Mouse (Mus musculus) spleen, embryonic (tissue): ENCODE measurements around the gene Prmt9.

ENCODE experiments used
- CTCF ChIA-PET: fragments of 350-600 bp; sonication (Branson Sonifier 250); formaldehyde crosslinking; loops from one replicate; lab custom pipeline; 2022; lab: Charles Lee

Gene Prmt9

DNA sequence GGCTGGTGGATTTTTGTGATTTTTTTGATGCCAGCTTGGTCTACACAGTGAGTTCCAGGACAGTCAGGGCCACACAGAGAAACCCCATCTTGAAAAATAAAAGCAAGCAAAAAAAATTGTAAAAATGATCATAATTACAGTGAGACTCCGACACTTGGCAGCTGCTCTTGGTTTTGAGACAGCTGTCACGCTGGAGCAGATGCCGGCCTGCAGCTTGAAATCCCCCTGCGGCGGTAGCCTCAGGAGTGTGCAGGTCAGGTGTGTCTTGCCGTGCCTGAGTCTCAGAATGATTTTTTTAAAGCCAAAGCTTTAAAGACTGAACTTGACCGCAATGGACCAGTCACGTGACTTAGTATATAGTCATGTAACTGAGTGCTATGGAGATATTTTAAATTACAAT lies 23.1 kb upstream of the Prmt9 start:
- CTCF ChIA-PET = no interaction called here

DNA sequence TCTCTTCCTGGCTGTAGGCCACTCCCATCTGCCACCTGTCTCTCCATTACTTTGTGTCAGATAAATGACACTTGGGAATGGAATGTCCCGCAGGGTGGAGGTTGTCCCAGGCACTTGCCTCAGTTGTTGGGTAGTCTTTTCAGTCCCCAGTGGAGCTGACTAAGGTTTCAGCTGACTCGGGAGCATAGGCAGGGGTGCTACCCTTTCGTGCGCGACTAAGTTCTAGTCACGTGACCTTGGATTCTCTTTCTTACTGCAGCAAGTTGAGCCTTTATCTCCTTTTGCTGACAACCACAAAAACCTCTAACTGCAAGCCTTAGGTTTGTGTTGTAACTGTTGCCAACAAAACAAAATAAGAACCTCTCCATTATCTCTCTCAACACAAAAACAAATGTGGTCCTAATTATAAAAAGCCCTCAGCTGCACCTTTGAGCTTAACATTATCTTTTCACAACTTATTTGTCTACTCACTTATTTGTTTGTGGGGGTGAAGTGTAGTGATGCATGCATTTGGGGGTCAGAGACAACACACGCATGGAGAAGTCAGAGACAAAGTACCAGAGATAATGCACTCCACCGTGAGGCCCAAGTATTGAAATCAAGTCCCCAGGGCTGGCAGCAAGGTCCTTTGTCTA lies 14.7 kb upstream of the Prmt9 start:
- CTCF ChIA-PET = no interaction called here

DNA sequence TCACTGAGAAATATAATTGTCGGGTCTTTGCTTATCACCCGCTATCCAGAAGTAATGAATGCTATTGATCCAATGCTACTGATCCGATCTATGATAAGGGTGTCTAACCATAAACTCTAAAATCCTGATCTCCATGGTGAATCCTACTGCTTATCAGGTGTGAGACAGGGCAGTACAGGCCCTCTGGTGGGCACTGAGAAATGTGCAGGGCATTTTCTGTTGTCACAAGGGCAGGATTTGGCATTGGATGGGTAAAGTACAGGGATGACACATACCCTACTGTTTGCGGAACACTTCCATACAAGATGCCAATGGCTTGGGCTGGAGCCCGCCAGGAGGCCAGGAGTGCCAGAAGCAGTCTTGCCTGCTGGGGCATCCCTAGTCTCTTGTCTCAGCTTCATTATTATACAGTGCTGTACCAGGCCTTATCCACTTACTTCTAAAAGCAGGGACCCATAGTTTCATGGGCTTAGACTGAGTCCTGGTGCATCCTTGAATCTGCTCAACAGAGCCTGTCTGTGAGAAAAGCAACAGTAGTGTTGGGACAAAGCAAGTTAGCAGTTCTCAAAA lies 14.1 kb upstream of the Prmt9 start:
- CTCF ChIA-PET = interaction anchor here (1.1 kb wide), 1 partner anchor 115 kb away, joined by 4 read pairs; no protein-coding TSS in a partner anchor

DNA sequence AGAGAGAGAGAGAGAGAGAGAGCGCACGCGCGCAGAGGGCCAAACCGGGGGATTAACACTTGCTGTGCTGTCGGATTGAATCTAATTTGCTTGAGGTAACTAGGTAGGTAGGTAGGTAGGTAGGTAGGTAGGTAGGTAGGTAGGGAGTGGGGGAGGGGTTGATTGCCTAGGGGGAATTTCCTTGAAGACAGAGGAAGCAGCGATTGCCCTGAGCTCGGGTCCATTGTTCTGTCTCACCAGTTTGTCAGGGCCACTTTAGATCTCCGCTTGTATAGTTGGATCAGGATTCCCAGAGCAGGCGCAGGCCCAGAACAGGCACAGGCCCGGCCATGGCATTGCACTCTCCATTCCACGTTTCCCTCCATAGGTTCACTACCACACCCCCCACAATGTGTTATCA lies 12.4 kb upstream of the Prmt9 start:
- CTCF ChIA-PET = no interaction called here

DNA sequence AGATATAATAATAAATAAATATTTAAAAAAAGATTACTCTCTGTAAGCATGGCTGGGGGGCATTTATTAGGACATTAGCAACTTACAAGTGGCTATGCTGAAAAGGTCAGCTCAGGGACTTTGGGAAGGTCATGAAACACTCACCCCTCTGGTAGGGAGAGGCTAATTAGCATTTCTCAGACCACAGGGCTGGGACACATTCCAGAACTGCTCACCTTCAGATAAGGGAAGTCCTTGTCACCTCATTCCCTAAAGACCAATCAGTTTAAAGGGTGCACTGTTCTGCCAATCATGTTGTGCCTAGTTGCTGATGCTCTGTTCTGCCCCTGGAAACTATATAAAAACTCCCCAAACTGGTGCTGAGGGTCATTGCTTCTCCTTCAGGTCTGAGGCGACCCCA lies 10.9 kb upstream of the Prmt9 start:
- CTCF ChIA-PET = interaction anchor here (0.9 kb wide), 1 partner anchor 118 kb away, joined by 5 read pairs; no protein-coding TSS in a partner anchor

DNA sequence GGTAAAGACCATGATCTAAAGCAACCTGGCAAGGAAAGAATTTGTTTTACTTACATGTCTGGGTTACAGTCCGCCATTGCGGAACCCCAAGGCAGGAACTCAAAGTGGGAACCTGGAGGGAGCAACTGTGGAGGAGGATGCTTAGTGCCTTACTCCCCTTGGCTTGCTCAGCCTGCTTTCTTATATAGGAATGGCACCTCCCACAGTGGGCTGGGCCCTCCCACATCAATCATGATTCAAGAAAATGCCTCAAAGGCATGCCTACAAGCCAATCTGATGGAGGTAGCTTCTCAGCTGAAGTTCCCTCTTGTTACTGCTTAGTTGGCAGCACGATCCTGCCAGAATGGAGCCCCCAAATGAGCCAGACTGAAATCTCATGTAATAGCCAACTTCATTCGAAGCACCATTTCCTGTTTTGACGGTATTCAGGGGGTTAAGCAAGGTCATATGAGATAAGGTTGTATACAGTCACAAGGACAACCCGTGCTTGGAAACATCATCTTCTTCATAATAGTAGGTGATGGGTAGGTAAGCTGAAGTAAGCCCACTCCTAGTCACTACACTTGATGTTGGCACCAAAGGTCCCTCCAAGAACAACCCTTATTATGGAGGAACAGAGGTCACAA lies 5.9 kb upstream of the Prmt9 start:
- CTCF ChIA-PET = no interaction called here

DNA sequence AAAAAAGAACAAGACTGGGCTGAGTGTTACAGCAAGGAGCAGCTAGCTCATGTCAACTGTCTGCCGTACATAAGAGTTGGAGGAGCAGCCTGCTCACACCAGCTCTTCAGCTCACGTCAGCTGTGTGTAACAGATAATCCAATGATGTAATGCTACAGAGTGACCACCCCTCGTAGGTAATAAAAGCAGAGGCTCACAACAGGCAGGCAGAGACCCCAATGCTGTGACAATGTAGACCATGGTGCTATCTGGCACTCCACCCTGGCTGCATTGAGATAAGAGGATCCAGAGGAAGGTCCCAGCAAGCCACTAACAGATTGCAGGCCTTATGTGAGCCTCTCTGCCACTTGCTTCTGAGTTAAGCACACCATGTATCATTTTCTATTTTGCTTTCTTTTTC lies 4.8 kb upstream of the Prmt9 start:
- CTCF ChIA-PET = interaction anchor here (0.7 kb wide), 1 partner anchor 63 kb away, joined by 3 read pairs; no protein-coding TSS in a partner anchor

DNA sequence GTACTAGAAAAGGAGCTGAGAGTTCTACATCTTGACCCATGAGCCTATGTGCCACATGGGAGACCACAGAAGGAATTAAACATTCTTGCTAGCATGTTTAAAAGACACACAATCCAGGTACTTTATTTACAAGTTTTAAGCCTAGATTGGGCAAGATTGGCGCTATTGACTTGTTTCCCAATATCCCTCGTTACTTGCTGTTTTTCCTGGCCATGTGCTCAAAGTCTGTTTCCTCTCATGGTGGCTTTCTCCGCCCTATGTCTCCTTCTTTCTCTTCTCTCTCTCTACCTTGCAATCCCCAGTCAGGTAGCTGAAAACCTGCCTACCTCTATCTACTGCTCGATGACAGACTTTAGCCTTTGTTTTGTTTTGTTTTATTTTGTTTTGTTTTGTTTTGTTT lies 3.6 kb upstream of the Prmt9 start:
- CTCF ChIA-PET = no interaction called here

DNA sequence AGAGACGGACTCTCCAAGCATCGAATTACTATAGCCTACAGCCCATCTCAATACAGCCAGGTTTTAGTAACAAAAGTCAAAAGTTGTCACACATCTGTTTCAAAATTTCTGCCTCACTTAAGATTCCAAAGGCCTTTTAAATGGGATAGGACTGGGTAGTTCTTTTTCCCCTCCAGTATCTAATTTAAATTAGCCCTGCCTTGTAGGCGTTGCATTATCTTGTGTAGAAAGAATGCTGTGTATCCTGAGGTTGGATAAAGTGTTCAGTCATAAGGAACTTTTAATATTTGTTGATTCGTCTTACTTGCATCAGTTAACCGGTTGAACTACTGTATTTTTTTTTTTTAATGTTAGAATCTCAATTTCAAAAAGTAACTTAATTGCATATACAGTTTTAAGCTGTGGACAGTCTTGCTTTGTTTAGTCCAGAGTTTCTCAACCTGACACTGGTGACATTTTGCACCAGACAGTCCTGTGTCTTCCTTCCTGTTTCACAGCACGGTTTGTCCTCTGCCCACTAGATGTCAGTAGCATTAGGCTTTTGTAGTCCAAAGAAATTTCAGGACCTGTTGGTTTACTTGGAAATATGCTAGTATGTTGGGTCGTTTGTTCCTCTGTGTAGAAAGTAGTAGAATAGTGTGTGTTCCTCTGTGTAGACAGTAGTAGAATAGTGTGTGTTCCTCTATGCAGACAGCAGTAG lies 834 bp downstream of the Prmt9 start:
- CTCF ChIA-PET = interaction anchor here (0.7 kb wide), 2 partner anchors 117 to 1090 kb away, joined by 3 read pairs; no protein-coding TSS in a partner anchor

DNA sequence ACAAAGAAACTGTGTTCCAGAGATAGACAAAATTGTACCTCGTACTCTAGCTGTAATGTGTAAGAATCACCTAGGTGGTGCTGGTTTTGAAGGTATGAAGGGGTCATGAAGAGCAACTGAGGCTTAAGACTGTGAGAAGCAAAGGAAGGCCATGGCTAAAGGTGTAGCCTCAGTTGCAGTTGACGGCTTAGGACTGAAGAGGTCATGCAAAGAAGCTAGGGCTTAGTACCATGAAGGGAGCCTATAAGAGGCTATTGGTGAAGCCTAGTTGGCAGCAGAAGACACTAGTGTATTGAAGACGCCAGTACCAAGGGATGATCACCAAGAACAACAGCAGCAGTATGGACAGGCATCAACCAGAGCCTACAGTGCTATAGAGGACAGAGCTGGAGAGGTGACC lies 3.3 kb downstream of the Prmt9 start:
- CTCF ChIA-PET = no interaction called here

DNA sequence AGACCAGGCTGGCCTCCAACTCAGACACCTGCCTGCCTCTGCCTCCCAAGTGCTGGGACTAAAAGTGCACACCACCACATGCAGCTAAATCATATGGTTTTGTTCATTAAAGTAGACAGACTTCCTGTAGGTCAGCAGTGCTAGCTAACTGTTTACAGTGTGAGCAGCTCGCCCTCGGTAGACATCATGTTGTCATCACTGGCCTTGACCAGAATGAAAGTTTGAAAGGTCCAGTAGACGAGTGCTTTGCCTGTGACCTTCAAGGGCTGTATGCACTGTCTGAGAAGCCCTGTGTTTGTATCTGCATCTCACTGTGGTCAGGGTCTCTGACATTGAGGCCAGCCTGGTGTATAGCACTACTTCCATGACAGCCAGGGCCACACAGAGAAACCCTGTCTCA lies 12.2 kb downstream of the Prmt9 start:
- CTCF ChIA-PET = no interaction called here

DNA sequence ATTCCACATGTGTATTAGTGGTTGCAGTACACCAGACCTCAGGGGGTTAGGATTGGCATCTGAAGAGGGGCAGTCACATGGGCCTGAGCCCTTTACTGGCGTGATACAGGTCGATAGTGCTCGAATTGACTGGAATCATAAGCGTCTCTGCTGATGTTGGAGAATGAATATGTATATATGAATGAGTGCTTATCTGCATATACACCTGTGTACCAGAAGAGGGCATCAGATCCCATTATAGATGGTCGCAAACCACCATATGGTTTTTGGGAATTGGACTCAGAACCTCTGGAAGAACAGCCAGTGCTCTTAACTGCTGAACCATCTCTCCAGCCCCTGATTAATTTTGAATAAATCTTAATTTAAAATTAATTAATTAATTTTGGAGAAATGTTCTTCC lies 25.0 kb downstream of the Prmt9 start:
- CTCF ChIA-PET = no interaction called here

DNA sequence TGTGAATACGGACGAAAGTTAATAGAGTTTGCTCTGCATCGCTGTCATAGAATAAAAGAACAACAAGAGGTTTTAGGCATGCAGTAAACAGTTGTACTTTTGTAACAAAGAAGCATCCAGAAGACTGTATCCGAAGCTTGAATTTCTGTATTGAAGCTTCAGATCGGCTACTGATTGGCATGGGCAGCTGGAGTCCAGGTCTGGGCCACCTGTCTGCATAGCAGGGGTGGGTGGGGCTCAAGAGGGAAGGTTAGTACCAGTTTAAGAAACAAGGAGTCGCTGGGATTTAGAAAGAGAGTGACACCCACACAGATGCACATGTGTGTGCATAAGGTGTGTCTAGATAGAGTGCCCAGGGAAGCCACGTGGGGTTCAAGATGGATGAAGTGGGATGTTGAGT lies 28.5 kb downstream of the Prmt9 start:
- CTCF ChIA-PET = no interaction called here

DNA sequence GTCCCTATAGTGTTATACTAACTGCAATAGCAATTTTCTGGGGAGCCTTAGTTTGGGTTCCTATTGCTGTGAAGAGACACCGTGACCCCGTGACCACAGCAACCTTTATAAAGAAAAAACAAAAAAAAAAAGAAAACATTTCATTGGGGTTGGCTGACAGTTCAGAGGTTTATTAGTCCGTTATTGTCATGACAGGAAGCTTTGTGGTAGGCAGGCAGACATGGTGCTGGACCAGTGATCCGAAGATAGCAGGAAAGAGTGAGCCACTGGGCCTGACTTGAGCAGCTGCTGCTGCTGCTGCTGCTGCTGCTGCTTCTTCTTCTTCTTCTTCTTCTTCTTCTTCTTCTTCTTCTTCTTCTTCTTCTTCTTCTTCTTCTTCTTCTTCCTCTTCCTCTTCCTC lies 35.0 kb downstream of the Prmt9 start:
- CTCF ChIA-PET = no interaction called here

DNA sequence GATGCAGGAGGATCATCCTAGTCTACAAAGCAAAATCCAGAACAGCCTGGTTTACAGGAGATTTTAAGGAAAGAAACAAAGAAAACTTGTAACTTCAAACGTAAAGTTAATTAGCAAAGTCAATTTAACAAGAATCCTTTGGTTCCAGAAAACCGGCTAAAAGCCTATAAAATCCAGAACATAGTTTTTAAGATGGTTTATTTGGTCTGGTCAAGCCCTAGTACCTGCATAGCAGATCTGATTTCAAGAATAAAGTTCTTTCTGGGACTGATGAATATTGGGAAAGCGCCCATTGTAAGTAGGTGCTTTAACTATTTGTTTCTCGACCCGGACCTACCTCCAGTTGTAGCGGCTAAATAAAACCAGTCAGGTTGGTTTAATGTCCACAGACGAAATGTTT lies 60.4 kb downstream of the Prmt9 start:
- CTCF ChIA-PET = no interaction called here

DNA sequence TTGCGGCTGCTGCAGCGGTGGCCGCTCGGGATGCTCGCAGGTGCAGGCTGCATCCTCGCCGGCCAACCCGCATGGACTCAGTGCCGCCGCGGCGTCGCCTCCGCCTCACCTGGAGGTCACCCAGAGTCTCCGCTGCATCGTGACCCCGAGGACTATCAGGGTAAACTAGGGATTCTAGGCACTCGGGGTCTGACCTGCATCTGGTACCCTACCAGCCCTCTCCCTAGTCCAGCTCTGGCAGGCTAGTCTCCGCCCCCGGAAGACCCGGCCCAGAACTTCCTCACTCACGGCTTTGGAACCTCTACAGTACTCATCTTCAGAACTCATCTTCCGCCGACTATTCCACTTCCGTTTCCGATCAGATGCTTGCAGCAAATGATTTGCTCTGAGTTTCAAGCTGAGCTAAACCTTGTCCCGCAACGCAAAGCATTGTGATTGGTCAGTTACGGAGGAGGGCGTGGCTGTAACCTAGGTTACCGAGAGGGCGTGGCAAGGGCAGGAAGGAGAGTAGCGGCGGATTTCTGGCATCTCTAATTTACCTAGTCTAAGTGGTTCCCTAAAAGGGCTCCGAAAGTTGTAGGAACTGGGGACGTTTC lies 61.3 kb downstream of the Prmt9 start, which contains the start of gene Tmem184c:
Gene Tmem184c (minus strand): TSS at position 325 of the 596 bp plus-strand sequence.
- CTCF ChIA-PET = interaction anchor here (0.6 kb wide), 1 partner anchor 1014 kb away, joined by 3 read pairs; no protein-coding TSS in a partner anchor

DNA sequence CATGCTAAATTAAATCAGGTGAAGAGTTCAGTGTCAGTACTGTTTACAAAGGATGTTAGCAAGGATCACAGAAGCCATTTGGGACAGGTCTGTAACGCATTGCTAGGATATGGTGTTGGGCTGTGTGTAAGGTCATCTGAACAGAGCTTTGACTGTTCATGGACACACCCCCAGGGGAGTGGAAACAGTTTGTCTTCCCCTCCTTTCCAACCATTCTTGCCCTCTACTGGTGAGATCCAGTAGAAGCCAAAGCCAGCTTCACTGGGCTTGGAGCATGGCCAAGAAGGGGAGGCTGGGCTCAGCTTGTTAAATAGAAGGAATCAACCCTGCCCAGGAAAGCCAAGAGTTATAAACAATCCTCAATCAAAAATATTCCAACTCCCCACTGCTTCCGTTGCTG lies 68.7 kb downstream of the Prmt9 start:
- CTCF ChIA-PET = no interaction called here

DNA sequence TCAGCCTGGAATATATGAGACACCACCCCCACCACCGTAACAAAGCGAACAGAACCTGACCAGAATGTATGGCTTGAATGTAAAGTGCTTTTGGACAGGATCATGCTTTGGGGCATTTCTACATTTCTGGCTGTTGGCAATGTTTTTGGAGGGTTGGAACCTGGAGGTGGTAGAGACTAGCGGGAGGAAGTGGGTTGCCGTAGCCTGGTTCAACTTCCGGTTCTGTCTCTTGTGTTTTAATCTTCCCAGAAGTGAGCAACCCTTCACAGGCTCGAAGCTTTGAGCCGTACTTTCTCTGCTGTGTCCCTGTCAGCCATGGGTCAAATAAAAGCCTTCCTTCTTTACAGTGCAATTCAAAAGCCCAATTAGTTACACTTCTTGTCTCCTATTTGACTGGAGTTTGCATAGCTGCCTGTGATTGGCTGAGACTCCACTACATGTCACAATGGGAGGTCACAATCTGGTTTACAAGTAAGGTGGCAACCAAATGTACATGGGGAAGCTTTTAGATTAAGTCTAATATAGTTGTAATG lies 74.5 kb downstream of the Prmt9 start:
- CTCF ChIA-PET = no interaction called here

DNA sequence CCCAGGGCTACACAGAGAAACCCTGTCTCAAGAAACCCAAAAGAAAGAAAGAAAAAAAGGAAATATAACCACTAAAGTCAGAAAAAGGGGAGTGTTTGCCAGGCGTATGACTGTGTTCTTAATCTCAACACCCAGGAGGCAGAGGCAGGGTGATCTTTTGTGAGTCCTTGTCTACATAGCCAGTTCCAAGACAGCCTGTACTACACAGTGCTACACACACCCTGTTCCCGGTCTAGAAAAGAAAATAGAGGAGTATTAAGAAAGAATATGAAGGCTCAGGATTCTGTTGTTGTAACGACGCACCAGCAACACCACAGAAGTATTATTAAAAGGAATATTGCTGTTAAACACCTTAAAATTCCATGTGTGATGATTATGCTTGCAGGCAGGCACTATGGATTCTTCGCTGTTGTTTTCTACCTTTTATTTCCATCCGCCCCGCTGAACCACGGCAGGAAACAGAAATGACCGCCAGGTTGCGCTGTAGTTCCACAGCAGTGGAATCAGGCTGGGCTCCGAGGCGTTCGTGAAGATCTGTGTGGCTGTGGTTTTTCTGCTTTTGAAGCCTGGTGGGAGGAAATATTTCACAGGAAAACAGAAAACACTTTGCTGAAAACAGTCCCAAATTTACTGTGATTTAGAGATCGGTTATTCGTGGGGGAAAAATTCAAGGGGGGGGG lies 80.8 kb downstream of the Prmt9 start:
- CTCF ChIA-PET = interaction anchor here (0.6 kb wide), 2 partner anchors 56 to 112 kb away, joined by 3 to 10 read pairs; no protein-coding TSS in a partner anchor

DNA sequence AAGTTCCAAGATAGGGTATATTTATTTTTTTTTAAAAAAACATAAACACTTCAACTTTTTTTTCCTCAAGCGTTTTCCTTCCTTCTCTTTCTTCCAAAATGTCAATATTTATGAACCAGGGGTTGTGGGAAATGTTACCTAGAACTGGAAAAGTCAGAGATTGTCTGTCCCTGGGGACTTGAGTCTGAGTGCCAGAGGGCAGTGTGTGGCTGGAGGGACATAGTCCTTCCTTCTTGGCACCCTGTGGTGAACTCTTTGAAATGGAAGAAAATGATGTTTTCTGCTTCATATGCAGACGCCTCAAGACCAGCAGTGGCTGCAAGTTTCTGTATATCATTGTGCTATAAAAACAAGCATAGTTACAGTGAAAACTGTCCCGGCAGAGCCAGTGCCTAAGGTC lies 81.5 kb downstream of the Prmt9 start:
- CTCF ChIA-PET = interaction anchor here (0.6 kb wide), 2 partner anchors 55 to 111 kb away, joined by 3 to 10 read pairs; no protein-coding TSS in a partner anchor
